Mouse (Mus musculus) liver, postnatal 0 days (tissue): Measurements from ENCODE around the gene Rdh16. TPM values are rescaled to one million over a fixed set of nuclear protein-coding genes. Genes with fewer than 3 reads are reported as not detected.

Experiments
- ATAC-seq: fragments of 200-750 bp; cut with Nextera tagmentation; 2 replicates; pipeline ENCODE4 v1.8.0; 2017; ENCODE audit warnings: mild to moderate bottlenecking, moderate library complexity
- DNase-seq: peaks from one replicate; pipeline ENCODE4 v3.0.0-alpha.2; 2016
- H3K27ac ChIP-seq: fragments of 300-500 bp; sonication (generic); 2 replicates; pipeline ENCODE4 v1.5.1; 2014; ENCODE audit warnings: antibody characterized with exemption, moderate library complexity, mild to moderate bottlenecking, low read depth
- H3K27me3 ChIP-seq: fragments of 300-500 bp; sonication (generic); 2 replicates; pipeline ENCODE4 v1.6.1; 2014; ENCODE audit warnings: low read length, control low read depth, mixed read lengths; ENCODE audit not compliant: insufficient read depth
- H3K36me3 ChIP-seq: fragments of 300-500 bp; sonication (generic); replicated peaks from 2 replicates; pipeline ENCODE4 v1.6.1; 2014; ENCODE audit warnings: mild to moderate bottlenecking, control low read depth, low read length, moderate library complexity, mixed read lengths; ENCODE audit not compliant: insufficient read depth
- H3K4me1 ChIP-seq: fragments of 300-500 bp; sonication (generic); 2 replicates; pipeline ENCODE4 v1.6.1; 2014; ENCODE audit warnings: antibody characterized with exemption, mild to moderate bottlenecking, control low read depth; ENCODE audit not compliant: insufficient read depth
- H3K4me2 ChIP-seq: fragments of 300-500 bp; sonication (generic); 2 replicates; pipeline ENCODE4 v1.6.1; 2014; ENCODE audit warnings: low read depth, mild to moderate bottlenecking, low read length, moderate library complexity, mixed read lengths
- H3K4me3 ChIP-seq: fragments of 300-500 bp; sonication (generic); 2 replicates; pipeline ENCODE4 v1.5.1; 2014; ENCODE audit warnings: low read depth, low read length
- H3K9ac ChIP-seq: fragments of 300-500 bp; sonication (generic); replicated peaks from 2 replicates; pipeline ENCODE4 v1.6.1; 2014; ENCODE audit warnings: mild to moderate bottlenecking, moderate library complexity
- H3K9me3 ChIP-seq: fragments of 300-500 bp; sonication (generic); 2 replicates; pipeline ENCODE4 v1.6.1; 2016; ENCODE audit warnings: mild to moderate bottlenecking, control low read depth, low read length, mixed read lengths
- CTCF ChIP-seq: sonication (generic); IDR thresholded peaks from 2 replicates; pipeline ENCODE4 v1.5.1; 2016; ENCODE audit warnings: antibody characterized with exemption, low read depth
- EP300 ChIP-seq: IDR thresholded peaks from 2 replicates; pipeline ENCODE4 v1.6.1; 2016; ENCODE audit warnings: antibody characterized with exemption, low read depth, mild to moderate bottlenecking
- WGBS: fragments of 180-500 bp; shearing (Covaris S2); extraction: QIAGEN DNeasy Blood & Tissue Kit; methylation state at CpG from one replicate; pipeline ENCODE4 v1.1.7; 2014; ENCODE audit not compliant: insufficient replicate concordance; 5-methylcytosine and 5-hydroxymethylcytosine counted together
- polyA plus RNA-seq: library from polyadenylated mRNA; unstranded; fragments of >200 nt; fragmentation: Nextera tagmentation; extraction: Ambion mirVana; gene quantifications from 2 replicates; pipeline ENCODE4 v1.2.1, GENCODE M21; 2015

The Rdh16 gene
- polyA plus RNA-seq, 1 experiment from 2014 or later, result 0.70 TPM

GRCm38 (mm10) chr10:127848089-127848488 lies 47.1 kb downstream of the Rdh16 start:
- peak; percentile 69 for ATAC-seq

GRCm38 (mm10) chr10:127849628-127850027 lies 48.7 kb downstream of the Rdh16 start, which contains the start of gene Rdh19:
Gene Rdh19 (plus strand): TSS chr10:127849928.
- Histone ChIP-seq H3K4me3 (no peak within 1 kb of the TSS), H3K4me1 (peaks cover 5% of the 10 kb centered on the region; the same call in 1 of the 2 replicates), H3K4me2 (no peak within 1 kb of the TSS), H3K27ac (no peak within 1 kb of the TSS), H3K36me3 (no peaks in the 10 kb centered on the region), H3K9me3 (no peaks in the 10 kb centered on the region), H3K9ac (no peak within 1 kb of the TSS), H3K27me3 (no peaks in the 10 kb centered on the region)
- ATAC-seq (no peak), DNase-seq (no peak)
- WGBS, result 63% methylated on average over 1 of the region's 1 CpGs
- TF ChIP-seq EP300, result no peak
- no peak for TF ChIP-seq CTCF

More at GRCm38 (mm10) chr10:127848089-127848488, 47.1 kb downstream of the Rdh16 start:
- H3K4me3 ChIP-seq, result no peak overlapping the region
- WGBS, result 42% methylated on average over 1 of the region's 1 CpGs
- H3K27me3 ChIP-seq, result no peaks in the 10 kb centered on the region
- peaks cover 5% of the 10 kb centered on the region; the same call in 1 of the 2 replicates for H3K4me1 ChIP-seq
- no peaks in the 10 kb centered on the region for H3K9me3 ChIP-seq
- H3K9ac ChIP-seq, result no peak overlapping the region
- peak; percentile 56 for DNase-seq
- peak overlapping the region; percentile 29; the same call in 1 of the 2 replicates for H3K27ac ChIP-seq
- no peaks in the 10 kb centered on the region for H3K36me3 ChIP-seq
- no peak overlapping the region for H3K4me2 ChIP-seq
- TF ChIP-seq EP300 (no peak), CTCF (no peak)

DNA sequence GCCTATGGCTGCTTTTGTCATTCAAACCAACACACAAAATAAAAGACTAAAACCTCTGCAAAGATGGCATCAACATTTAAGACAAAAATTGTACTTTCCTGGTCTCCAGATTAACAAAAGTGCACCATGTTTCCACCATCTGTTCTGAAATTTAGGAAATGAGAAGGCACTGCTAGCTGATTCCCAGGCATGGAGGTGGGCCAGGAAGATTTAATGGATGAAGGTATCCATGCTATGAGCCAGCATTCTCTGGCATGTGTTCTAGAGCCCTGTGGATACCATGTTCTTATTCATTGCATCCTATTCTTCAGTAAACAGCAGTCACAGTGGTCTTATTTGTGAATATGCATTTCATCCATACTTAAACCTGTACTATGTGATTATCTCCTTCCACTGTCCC lies 55.4 kb downstream of the Rdh16 start:
- no peaks in the 10 kb centered on the region for H3K9me3 ChIP-seq
- no peak overlapping the region for H3K9ac ChIP-seq
- ATAC-seq, result no peak
- H3K4me3 ChIP-seq, result no peak overlapping the region
- H3K4me1 ChIP-seq, result no peaks in the 10 kb centered on the region
- no peak overlapping the region for H3K27ac ChIP-seq
- H3K36me3 ChIP-seq, result no peaks in the 10 kb centered on the region
- DNase-seq, result no peak
- TF ChIP-seq CTCF, result no peak
- no peak for TF ChIP-seq EP300
- H3K4me2 ChIP-seq, result no peak overlapping the region
- H3K27me3 ChIP-seq, result no peaks in the 10 kb centered on the region

DNA sequence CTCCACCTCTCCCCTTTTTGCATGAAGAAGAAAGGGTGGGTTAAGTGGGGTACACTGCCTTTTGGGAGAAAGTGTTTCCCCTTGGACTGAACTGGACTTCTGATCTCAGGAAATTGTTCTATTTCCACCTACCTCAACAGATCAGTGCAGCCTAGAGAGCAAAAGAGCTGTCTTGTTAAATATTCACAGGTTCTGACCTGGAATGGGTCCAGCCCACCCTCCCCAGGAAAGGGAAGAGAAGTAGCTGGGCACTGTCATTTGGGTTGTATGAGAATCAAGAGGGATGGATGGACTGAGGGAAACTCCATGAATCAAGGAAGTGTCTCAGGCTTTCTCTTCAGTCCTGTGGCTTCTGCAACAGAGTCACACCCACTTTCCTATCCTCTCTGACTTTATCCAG lies 64.0 kb downstream of the Rdh16 start:
- Histone ChIP-seq H3K27ac (no peak overlapping the region), H3K4me2 (no peak overlapping the region), H3K27me3 (no peaks in the 10 kb centered on the region), H3K4me3 (no peak overlapping the region), H3K4me1 (peaks cover 5% of the 10 kb centered on the region), H3K36me3 (no peaks in the 10 kb centered on the region), H3K9me3 (peaks cover 3% of the 10 kb centered on the region; the same call in 1 of the 2 replicates), H3K9ac (no peak overlapping the region)
- ATAC-seq (no peak), DNase-seq (no peak)
- TF ChIP-seq CTCF (no peak), EP300 (no peak)

DNA sequence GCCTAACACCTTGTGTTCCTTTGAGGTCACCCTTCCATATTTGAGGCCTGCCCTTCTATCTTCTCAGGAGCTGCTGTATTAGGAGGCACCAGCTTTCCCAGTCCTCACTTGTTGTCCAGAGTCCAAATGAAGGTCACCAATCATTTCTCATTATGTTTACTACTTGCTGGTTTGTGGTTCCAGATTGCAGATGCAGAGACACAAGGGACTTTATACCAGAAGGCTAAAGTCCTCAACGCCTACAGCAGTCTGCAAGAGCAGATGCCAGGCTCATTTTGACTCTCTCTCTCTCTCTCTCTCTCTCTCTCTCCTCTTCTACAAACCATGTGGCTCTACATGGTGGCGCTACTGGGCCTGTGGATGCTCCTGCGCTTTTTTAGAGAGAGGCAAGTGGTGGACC lies 65.3 kb downstream of the Rdh16 start, which contains the start of gene Rdh16f2:
Gene Rdh16f2, plus strand, starts transcription at position 243 of the 400 bp plus-strand sequence.
- no peak for DNase-seq

DNA sequence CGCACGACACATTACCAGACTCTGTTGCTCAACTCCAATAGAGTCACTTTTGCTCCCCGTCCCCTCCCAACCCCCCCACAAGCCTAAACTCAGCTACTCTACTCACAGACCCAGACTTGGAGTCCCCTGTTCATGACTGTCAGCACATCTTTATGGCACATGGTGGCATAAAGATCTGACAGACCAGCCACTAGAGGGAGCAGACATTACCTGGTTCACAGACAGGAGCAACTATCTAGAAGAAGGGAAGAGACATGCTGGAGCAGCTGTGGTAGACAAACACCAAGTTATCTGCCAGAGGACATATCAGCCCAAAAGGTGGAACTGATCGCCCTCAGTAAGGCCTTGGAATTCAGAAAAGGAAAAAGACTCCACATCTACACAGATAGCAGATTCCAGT lies 71.5 kb downstream of the Rdh16 start:
- 69% methylated on average over 4 of the region's 4 CpGs for WGBS
- ATAC-seq (no peak), DNase-seq (no peak)
- TF ChIP-seq EP300, result no peak
- TF ChIP-seq CTCF, result peak; percentile 68
- H3K36me3 ChIP-seq, result no peaks in the 10 kb centered on the region
- no peaks in the 10 kb centered on the region for H3K4me1 ChIP-seq
- H3K9me3 ChIP-seq, result peaks cover 5% of the 10 kb centered on the region; the same call in 1 of the 2 replicates
- H3K9ac ChIP-seq, result no peak overlapping the region
- no peak overlapping the region for H3K27ac ChIP-seq
- no peaks in the 10 kb centered on the region for H3K27me3 ChIP-seq
- H3K4me2 ChIP-seq, result no peak overlapping the region
- H3K4me3 ChIP-seq, result no peak overlapping the region

More for the DNA sequence above, 65.3 kb downstream of the Rdh16 start, which contains the start of gene Rdh16f2:
- TF ChIP-seq CTCF, result no peak
- TF ChIP-seq EP300, result no peak
- Histone ChIP-seq H3K9ac (no peak within 1 kb of the TSS), H3K4me1 (peaks cover 5% of the 10 kb centered on the region), H3K4me2 (peak within 1 kb of the TSS; percentile 22; the same call in 1 of the 2 replicates), H3K27ac (peak within 1 kb of the TSS; percentile 11; the same call in 1 of the 2 replicates), H3K4me3 (no peak within 1 kb of the TSS), H3K36me3 (no peaks in the 10 kb centered on the region), H3K9me3 (peaks cover 5% of the 10 kb centered on the region; the same call in 1 of the 2 replicates), H3K27me3 (no peaks in the 10 kb centered on the region)
- ATAC-seq, result no peak
- 70% methylated on average over 3 of the region's 3 CpGs for WGBS
